In genomic region chr9:57950519-57950918, GRCm38 (mm10) we compare ENCODE assay signal across 9 mouse cellular contexts. TPM values are rescaled to one million over a fixed set of nuclear protein-coding genes. Genes with fewer than 3 reads are reported as not detected.
DNase-seq lines count a peak whose midpoint lies in the region; ATAC-seq and TF ChIP-seq lines count a peak whose summit lies in the region.
"Had no signal": no experiment of that assay in that cellular context is flagged by ENCODE, and none has a peak within 500 bp of the region (broad histone marks: within the 10 kb centered on the region; RNA-seq: fewer than 3 reads in every experiment).

No protein-coding gene starts in this region.

- H3K4me1 ChIP-seq in embryonic facial prominence, embryonic 10.5 days: peaks cover 65% of the 10 kb centered on the region
- H3K4me1 ChIP-seq in stomach, postnatal 0 days (replicated peaks; ENCODE audit: control insufficient read depth, insufficient read depth): no peaks in the 10 kb centered on the region

- H3K4me3 ChIP-seq in embryonic facial prominence, embryonic 10.5 days: no peak overlapping the region
- H3K4me3 ChIP-seq in stomach, postnatal 0 days (ENCODE audit: low read depth, low read length): no peak overlapping the region

- H3K4me2 ChIP-seq in stomach, postnatal 0 days (replicated peaks; ENCODE audit: low read depth): no peak overlapping the region

- H3K27ac ChIP-seq in embryonic facial prominence, embryonic 10.5 days (replicated peaks): peak overlapping the region; percentile 21
- H3K27ac ChIP-seq in stomach, postnatal 0 days (replicated peaks): no peak overlapping the region

- intact Hi-C loops in left cerebral cortex, postnatal 4 days (cut with DNase I): loop anchor here (5.0 kb wide), 1 partner anchor 47 kb away; no protein-coding TSS in a partner anchor

- TF ChIP-seq EP300 in stomach, postnatal 0 days (optimal IDR thresholded peaks at IDR 0.05): no peak

- ATAC-seq in frontal cortex, adult (ENCODE audit: low TSS enrichment): peak; percentile 10; the same call in 1 of the 2 replicates
- no peak for ATAC-seq in stomach, postnatal 0 days (ENCODE audit: low FRiP score, low TSS enrichment)

- H3K9me3 ChIP-seq in embryonic facial prominence, embryonic 10.5 days: no peaks in the 10 kb centered on the region
- H3K9me3 ChIP-seq in stomach, postnatal 0 days (ENCODE audit: control insufficient read depth, low read length): no peaks in the 10 kb centered on the region

- no peaks in the 10 kb centered on the region for H3K36me3 ChIP-seq in embryonic facial prominence, embryonic 10.5 days (replicated peaks)
- no peaks in the 10 kb centered on the region for H3K36me3 ChIP-seq in stomach, postnatal 0 days (ENCODE audit: control insufficient read depth, insufficient read depth, low read length)

- DNase-seq in frontal cortex, postnatal 10 days (ENCODE audit: low spot score in 2 of 2): no peak
- DNase-seq in left cerebral cortex, postnatal 4 days: peak; percentile 47
- no peak for DNase-seq in left cerebral cortex, adult 18-20 months (ENCODE audit: low spot score in 2 of 2)
- no peak for DNase-seq in embryonic facial prominence, embryonic 10.5 days (ENCODE audit: low spot score)
- peak; percentile 58 to 75 for DNase-seq in layer of hippocampus, postnatal 36 days
- DNase-seq in stomach, postnatal 0 days (ENCODE audit: low spot score): no peak
- no peak for DNase-seq in thymus, postnatal 36 days

- peaks cover 58% of the 10 kb centered on the region for H3K27me3 ChIP-seq in embryonic facial prominence, embryonic 10.5 days (replicated peaks; ENCODE audit: low read depth, poor library complexity, severe bottlenecking)
- H3K27me3 ChIP-seq in stomach, postnatal 0 days (ENCODE audit: control insufficient read depth, insufficient read depth, low read length): no peaks in the 10 kb centered on the region

- no peak for TF ChIP-seq CTCF in stomach, postnatal 0 days (IDR thresholded peaks at IDR 0.05; ENCODE audit: low read depth)

- 28% methylated on average over 9 of the region's 9 CpGs for WGBS in embryonic facial prominence, embryonic 10.5 days
- WGBS in stomach, postnatal 0 days: 54% methylated on average over 9 of the region's 9 CpGs

- H3K9ac ChIP-seq in stomach, postnatal 0 days (ENCODE audit: low read length): no peak overlapping the region

RNA-seq across cellular contexts. Expression of gene Sema7a, which starts 10.6 kb away (rescaled TPM):
- 100 to 1,000 TPM; 128 to 151 TPM for total RNA-seq in left cerebral cortex, postnatal 4 days (2021)
- 100 to 1,000 TPM; 135 to 160 TPM for total RNA-seq in left cerebral cortex, adult 18-20 months (2021)
- 0.08 and 0.25 TPM in 2 replicates for polyA plus RNA-seq in embryonic facial prominence, embryonic 10.5 days (2016; fragmentation: Nextera tagmentation; extraction: Ambion mirVana)
- 10 to 100 TPM; 87.3 to 90.3 TPM for total RNA-seq in layer of hippocampus, postnatal 36 days (2021)
- polyA plus RNA-seq in stomach, postnatal 0 days (2015; fragmentation: Nextera tagmentation; extraction: Ambion mirVana): 0.68 and 1.0 TPM in 2 replicates

RNA-seq across cellular contexts. Expression of gene Ubl7, which starts 39.7 kb away (rescaled TPM):
- total RNA-seq in left cerebral cortex, postnatal 4 days (2021): 10 to 100 TPM; 94.0 to 97.2 TPM
- 100 to 1,000 TPM; 107 to 113 TPM for total RNA-seq in left cerebral cortex, adult 18-20 months (2021)
- polyA plus RNA-seq in embryonic facial prominence, embryonic 10.5 days (2016; fragmentation: Nextera tagmentation; extraction: Ambion mirVana): 118 and 130 TPM in 2 replicates
- 100 to 1,000 TPM in 1 of 2 experiments, 10 to 100 TPM in 1; 94.3 to 102 TPM for total RNA-seq in layer of hippocampus, postnatal 36 days (2021)
- 93.1 and 94.6 TPM in 2 replicates for polyA plus RNA-seq in stomach, postnatal 0 days (2015; fragmentation: Nextera tagmentation; extraction: Ambion mirVana)

RNA-seq across cellular contexts. Expression of gene Cyp11a1, which starts 55.7 kb away (rescaled TPM):
- total RNA-seq in left cerebral cortex, postnatal 4 days (2021): 1 to 10 TPM; 1.7 to 2.0 TPM
- 1 to 10 TPM; 1.8 to 2.7 TPM for total RNA-seq in left cerebral cortex, adult 18-20 months (2021)
- polyA plus RNA-seq in embryonic facial prominence, embryonic 10.5 days (2016; fragmentation: Nextera tagmentation; extraction: Ambion mirVana): not detected in 2 replicates
- 1 to 10 TPM; 1.5 to 2.0 TPM for total RNA-seq in layer of hippocampus, postnatal 36 days (2021)
- 0.98 and 1.0 TPM in 2 replicates for polyA plus RNA-seq in stomach, postnatal 0 days (2015; fragmentation: Nextera tagmentation; extraction: Ambion mirVana)
- total RNA-seq: heart, postnatal 25 days had no signal

Comparison
In these comparisons a context has a peak if more than half of its experiments do, and no peak if none do; other contexts are left out.
1. DNase-seq: peak in left cerebral cortex, postnatal 4 days (single experiment) and layer of hippocampus, postnatal 36 days (2 of 2); none in frontal cortex, postnatal 10 days (0 of 2), left cerebral cortex, adult 18-20 months (0 of 2), embryonic facial prominence, embryonic 10.5 days (single experiment), stomach, postnatal 0 days (single experiment) and thymus, postnatal 36 days (0 of 2).